Mouse (Mus musculus) myocyte (in vitro differentiated cells): ENCODE measurements at regions not wholly inside any gene's neighbourhood (a gene's known extent, or its start where the extent isn't known, plus 50 kb on each side); places are given as distances from the start of the nearest gene placed in this dataset.

Experiments used
- H3K27me3 ChIP-seq: one replicate; pipeline ENCODE4 v1.6.1; 2011; ENCODE audit not compliant: control insufficient read depth, insufficient read depth, insufficient read length
- H3K36me3 ChIP-seq: one replicate; pipeline ENCODE4 v1.6.1; 2011; ENCODE audit not compliant: control insufficient read depth, insufficient read depth
- H3K4me2 ChIP-seq: one replicate; pipeline ENCODE4 v1.6.1; 2011; ENCODE audit warnings: low read depth, control low read depth
- H3K4me3 ChIP-seq: one replicate; pipeline ENCODE4 v1.5.1; 2011; ENCODE audit warnings: mild to moderate bottlenecking, control low read depth, moderate library complexity
- H3K79me2 ChIP-seq: one replicate; pipeline ENCODE4 v1.6.1; 2011; ENCODE audit not compliant: control insufficient read depth, insufficient read depth
- H3ac ChIP-seq: one replicate; pipeline ENCODE4 v1.6.1; 2011; ENCODE audit not compliant: control insufficient read depth, insufficient read length
- CEBPB ChIP-seq: IDR thresholded peaks from 2 replicates; pipeline ENCODE4 v1.6.1; 2011; ENCODE audit warnings: mild to moderate bottlenecking, moderate library complexity; ENCODE audit not compliant: poor library complexity, insufficient read depth, severe bottlenecking
- E2F4 ChIP-seq: IDR thresholded peaks from one replicate; pipeline ENCODE4 v1.6.1; 2011; ENCODE audit warnings: mild to moderate bottlenecking, control low read depth, moderate library complexity; ENCODE audit not compliant: insufficient read depth
- MAX ChIP-seq: IDR thresholded peaks from one replicate; pipeline ENCODE4 v1.6.1; 2011; ENCODE audit warnings: low read depth, mild to moderate bottlenecking, control low read depth
- MYOD1 ChIP-seq, 3 experiments: IDR thresholded peaks; one replicate each; pipeline ENCODE4 v1.6.1; 2011; ENCODE audit warnings: control low read depth in 2 of 3, low read depth in 2 of 3, mild to moderate bottlenecking in 2 of 3, moderate library complexity in 1 of 3; ENCODE audit not compliant: insufficient read length in 2 of 3, control insufficient read depth in 1 of 3
- MYOG ChIP-seq, 3 experiments: IDR thresholded peaks; one replicate each; pipeline ENCODE4 v1.6.1; 2011; ENCODE audit warnings: control low read depth in 2 of 3, low read depth in 2 of 3, mild to moderate bottlenecking in 2 of 3; ENCODE audit not compliant: insufficient read length in 2 of 3, control insufficient read depth in 1 of 3, insufficient read depth in 1 of 3
- POLR2A ChIP-seq: IDR thresholded peaks from one replicate; pipeline ENCODE4 v1.6.1; 2011; ENCODE audit warnings: low read depth, mild to moderate bottlenecking, control low read depth, moderate library complexity; ENCODE audit not compliant: insufficient read length
- POLR2AphosphoS2 ChIP-seq: IDR thresholded peaks from one replicate; pipeline ENCODE4 v1.6.1; 2011; ENCODE audit warnings: low read depth, control low read depth; ENCODE audit not compliant: insufficient read length
- REST ChIP-seq: IDR thresholded peaks from one replicate; pipeline ENCODE4 v1.6.1; 2011; ENCODE audit warnings: mild to moderate bottlenecking, control low read depth, moderate library complexity; ENCODE audit not compliant: insufficient read depth, insufficient read length
- SRF ChIP-seq: IDR thresholded peaks from one replicate; pipeline ENCODE4 v1.6.1; 2011; ENCODE audit warnings: low read depth; ENCODE audit not compliant: control insufficient read depth, insufficient read length
- TCF12 ChIP-seq: IDR thresholded peaks from one replicate; pipeline ENCODE4 v1.6.1; 2011; ENCODE audit warnings: mild to moderate bottlenecking, control low read depth; ENCODE audit not compliant: poor library complexity, insufficient read depth, severe bottlenecking
- TCF3 ChIP-seq: IDR thresholded peaks from one replicate; pipeline ENCODE4 v1.6.1; 2011; ENCODE audit warnings: low read depth, control low read depth; ENCODE audit not compliant: insufficient read length
- USF1 ChIP-seq: IDR thresholded peaks from one replicate; pipeline ENCODE4 v1.6.1; 2011; ENCODE audit warnings: low read depth, mild to moderate bottlenecking, control low read depth, moderate library complexity

GRCm38 (mm10) chr15:64434502-64434901 is 374.2 kb upstream of the Fam49b start:
- H3K79me2 ChIP-seq, result no peaks in the 10 kb centered on the region
- H3K36me3 ChIP-seq, result no peaks in the 10 kb centered on the region
- H3K27me3 ChIP-seq, result no peaks in the 10 kb centered on the region
- no peak overlapping the region for H3ac ChIP-seq
- no peak overlapping the region for H3K4me3 ChIP-seq
- H3K4me2 ChIP-seq, result no peak overlapping the region
- TF ChIP-seq MYOD1 (IDR thresholded peaks at IDR 0.05; ENCODE audit: control insufficient read depth in 1 of 3, insufficient read length in 2 of 3, low read depth in 2 of 3), result peak in 1 of 3 experiments; percentile 8
- TF ChIP-seq TCF12, result no peak
- TF ChIP-seq REST, result no peak
- no peak for TF ChIP-seq POLR2AphosphoS2
- no peak for TF ChIP-seq MAX
- no peak for TF ChIP-seq POLR2A

DNA sequence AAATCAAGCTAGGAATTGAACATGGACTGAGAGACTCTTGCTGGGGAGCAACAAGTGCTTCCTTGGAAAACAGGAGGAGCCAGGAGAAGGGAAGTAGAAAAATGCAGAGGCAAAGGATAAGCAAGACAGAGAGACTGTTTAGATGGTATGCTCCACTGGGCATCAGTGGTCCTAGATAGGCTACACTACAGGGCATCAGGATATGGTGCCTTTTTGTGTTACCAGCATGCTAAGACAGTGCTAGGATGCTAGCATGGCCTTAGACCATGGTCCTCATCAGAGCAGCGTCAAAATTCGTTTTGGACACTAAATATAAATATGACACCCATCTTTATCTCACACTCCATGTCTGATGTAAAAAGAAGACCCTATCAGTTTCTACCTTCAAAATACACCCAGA is 374.6 kb upstream of the Fam49b start:
- Histone ChIP-seq H3K27me3 (no peaks in the 10 kb centered on the region), H3K79me2 (no peaks in the 10 kb centered on the region), H3ac (no peak overlapping the region), H3K4me2 (no peak overlapping the region), H3K4me3 (no peak overlapping the region), H3K36me3 (no peaks in the 10 kb centered on the region)
- TF ChIP-seq MAX (no peak), TCF3 (no peak), POLR2A (no peak), REST (no peak), MYOD1 (IDR thresholded peaks at IDR 0.05; ENCODE audit: control insufficient read depth in 1 of 3, insufficient read length in 2 of 3, low read depth in 2 of 3) (no peak), TCF12 (no peak)

DNA sequence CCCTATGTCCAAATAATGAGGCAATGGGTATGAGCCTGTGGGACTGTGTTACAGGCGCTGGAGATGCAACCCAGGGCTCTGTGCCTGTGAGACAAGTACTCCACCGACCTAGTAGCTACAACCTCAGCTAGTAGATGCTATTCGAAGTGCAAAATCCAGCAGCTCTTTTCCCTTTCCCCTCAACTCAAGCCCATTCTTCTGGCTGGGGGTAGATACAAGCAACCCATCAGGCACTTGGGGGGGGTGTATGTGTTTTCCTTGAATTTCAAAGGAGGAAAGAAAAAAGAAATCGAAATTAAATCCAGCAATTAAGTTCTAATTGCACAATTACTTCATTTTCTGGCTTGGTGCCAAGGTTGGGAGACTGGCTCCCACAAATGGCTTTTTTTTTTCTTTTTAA is 372.4 kb upstream of the Gm21798 start:
- Histone ChIP-seq H3K4me3 (no peak overlapping the region), H3K27me3 (no peaks in the 10 kb centered on the region), H3ac (no peak overlapping the region), H3K36me3 (no peaks in the 10 kb centered on the region), H3K79me2 (no peaks in the 10 kb centered on the region), H3K4me2 (no peak overlapping the region)
- TF ChIP-seq MAX, result no peak
- no peak for TF ChIP-seq CEBPB
- no peak for TF ChIP-seq SRF
- no peak for TF ChIP-seq TCF12
- TF ChIP-seq REST, result no peak
- TF ChIP-seq E2F4, result no peak
- no peak for TF ChIP-seq POLR2AphosphoS2
- no peak for TF ChIP-seq TCF3
- no peak for TF ChIP-seq MYOG (IDR thresholded peaks at IDR 0.05; ENCODE audit: control insufficient read depth in 1 of 3, insufficient read depth in 1 of 3, insufficient read length in 2 of 3, low read depth in 2 of 3)
- no peak for TF ChIP-seq USF1
- no peak for TF ChIP-seq POLR2A
- TF ChIP-seq MYOD1 (IDR thresholded peaks at IDR 0.05; ENCODE audit: control insufficient read depth in 1 of 3, insufficient read length in 2 of 3, low read depth in 2 of 3), result no peak

- no peaks in the 10 kb centered on the region for H3K36me3 ChIP-seq
- H3K4me3 ChIP-seq, result no peak overlapping the region
- no peak overlapping the region for H3K4me2 ChIP-seq
- no peaks in the 10 kb centered on the region for H3K79me2 ChIP-seq
- H3ac ChIP-seq, result no peak overlapping the region
- peak in 2 of 3 experiments; percentile 81 to 83 for TF ChIP-seq MYOG (IDR thresholded peaks at IDR 0.05; ENCODE audit: control insufficient read depth in 1 of 3, insufficient read depth in 1 of 3, insufficient read length in 2 of 3, low read depth in 2 of 3)
- no peak for TF ChIP-seq TCF3
- TF ChIP-seq MYOD1 (IDR thresholded peaks at IDR 0.05; ENCODE audit: control insufficient read depth in 1 of 3, insufficient read length in 2 of 3, low read depth in 2 of 3), result peak in 2 of 3 experiments; percentile 75 to 85
- TF ChIP-seq SRF, result no peak
- TF ChIP-seq POLR2AphosphoS2, result no peak
- no peaks in the 10 kb centered on the region for H3K27me3 ChIP-seq
Measured at GRCm38 (mm10) chr15:64446411-64447072, 371.0 kb upstream of the Gm21798 start.

GRCm38 (mm10) chr15:64447239-64447952 is 370.1 kb upstream of the Gm21798 start:
- no peaks in the 10 kb centered on the region for H3K79me2 ChIP-seq
- no peak overlapping the region for H3K4me3 ChIP-seq
- no peak overlapping the region for H3K4me2 ChIP-seq

More at GRCm38 (mm10) chr15:64447239-64447952, 370.1 kb upstream of the Gm21798 start:
- Histone ChIP-seq H3K36me3 (no peaks in the 10 kb centered on the region), H3K27me3 (no peaks in the 10 kb centered on the region), H3ac (no peak overlapping the region)
- TF ChIP-seq USF1, result no peak
- TF ChIP-seq POLR2A, result no peak
- TF ChIP-seq SRF, result no peak
- no peak for TF ChIP-seq CEBPB
- no peak for TF ChIP-seq TCF3
- TF ChIP-seq MYOD1 (IDR thresholded peaks at IDR 0.05; ENCODE audit: control insufficient read depth in 1 of 3, insufficient read length in 2 of 3, low read depth in 2 of 3), result no peak
- no peak for TF ChIP-seq POLR2AphosphoS2
- no peak for TF ChIP-seq E2F4
- TF ChIP-seq REST, result no peak
- no peak for TF ChIP-seq MAX
- no peak for TF ChIP-seq TCF12
- no peak for TF ChIP-seq MYOG (IDR thresholded peaks at IDR 0.05; ENCODE audit: control insufficient read depth in 1 of 3, insufficient read depth in 1 of 3, insufficient read length in 2 of 3, low read depth in 2 of 3)
